Mouse (Mus musculus) heart, adult 11 months (tissue): ENCODE measurements around the gene Sds.
"Not testable (repeated sequence)": the region's sequence is repeated elsewhere in the genome, so short reads cannot be mapped to it uniquely, and the experiment has no call there.

Experiments used
- DNase-seq: peaks from one replicate; pipeline ENCODE4 v3.0.0; 2022

Gene Sds

DNA sequence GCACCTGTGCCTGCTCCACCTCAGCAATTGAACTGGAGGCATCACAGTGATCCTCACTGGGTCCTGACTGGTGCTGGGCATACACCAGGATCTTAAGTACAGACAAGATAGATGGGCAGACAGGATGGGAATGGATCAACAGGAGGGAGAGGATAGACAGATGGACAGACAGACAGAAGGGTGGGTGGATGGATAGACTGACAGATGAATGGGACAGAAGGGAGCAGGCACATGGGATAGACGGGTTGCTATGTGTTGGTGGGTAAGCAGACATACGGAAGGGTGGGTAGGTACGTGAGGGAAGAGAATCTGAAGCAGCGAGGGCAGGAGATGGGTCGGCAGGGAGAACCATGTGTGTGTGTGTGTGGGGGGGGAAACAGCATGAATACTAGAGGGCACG, 17.1 kb downstream of the Sds start:
- DNase-seq = no peak

DNA sequence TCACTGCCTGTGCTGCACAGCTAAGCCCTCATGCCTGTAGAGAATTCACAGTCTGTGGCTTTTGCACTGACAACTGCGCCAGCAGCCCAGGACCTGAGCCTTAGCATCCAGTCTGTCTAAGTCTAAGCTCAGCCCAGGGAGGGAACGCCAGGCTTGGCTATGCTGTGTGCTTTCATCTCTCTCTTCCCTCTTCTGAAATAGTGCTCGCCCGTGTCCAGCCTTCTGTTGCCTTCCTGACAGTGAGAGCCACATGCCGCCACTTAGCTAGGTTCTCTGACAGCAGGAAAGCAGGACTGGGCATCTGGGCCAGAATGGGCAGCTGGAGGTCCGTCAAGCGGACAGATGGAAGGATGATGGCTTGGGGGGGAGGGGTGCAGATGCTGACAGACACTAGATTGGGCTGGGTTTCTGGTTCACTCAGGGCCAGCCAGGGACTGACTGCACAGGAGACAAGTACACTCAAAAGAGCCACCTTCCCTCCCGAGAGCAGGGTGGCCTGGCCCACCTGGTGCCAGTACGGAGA, 17.6 kb downstream of the Sds start:
- no peak for DNase-seq

DNA sequence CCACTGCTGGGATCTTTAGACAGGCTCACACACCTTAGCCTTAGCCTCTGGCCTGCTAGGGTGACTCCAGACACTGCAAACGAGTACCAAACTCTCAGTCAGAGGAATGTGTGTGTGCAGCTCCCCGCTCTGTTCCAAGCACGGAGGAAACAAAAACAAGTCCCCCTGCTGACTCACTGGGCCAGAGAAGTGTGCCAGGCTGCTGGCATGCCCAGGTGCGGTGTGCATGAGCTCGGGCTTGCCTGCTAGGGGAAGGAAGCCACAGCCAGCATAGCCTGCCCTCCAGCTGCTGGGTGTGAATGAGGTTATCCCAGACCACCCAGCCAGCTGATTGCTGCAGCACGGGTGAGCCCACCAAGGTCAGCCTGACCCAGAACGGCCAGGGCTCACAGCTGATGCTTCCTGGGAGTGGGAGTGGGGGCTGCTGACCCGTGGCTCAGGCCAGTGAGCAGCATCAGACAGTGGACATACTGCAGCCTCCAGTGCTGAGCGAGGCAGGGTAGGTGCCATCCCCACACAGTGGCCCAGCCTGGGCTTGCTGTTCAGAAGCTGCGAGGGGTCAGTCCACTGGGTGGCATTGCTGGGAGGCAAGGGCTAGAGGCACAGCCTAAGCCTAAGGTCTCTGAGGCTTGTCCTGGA, 18.9 kb downstream of the Sds start:
- DNase-seq = peak; percentile 95

DNA sequence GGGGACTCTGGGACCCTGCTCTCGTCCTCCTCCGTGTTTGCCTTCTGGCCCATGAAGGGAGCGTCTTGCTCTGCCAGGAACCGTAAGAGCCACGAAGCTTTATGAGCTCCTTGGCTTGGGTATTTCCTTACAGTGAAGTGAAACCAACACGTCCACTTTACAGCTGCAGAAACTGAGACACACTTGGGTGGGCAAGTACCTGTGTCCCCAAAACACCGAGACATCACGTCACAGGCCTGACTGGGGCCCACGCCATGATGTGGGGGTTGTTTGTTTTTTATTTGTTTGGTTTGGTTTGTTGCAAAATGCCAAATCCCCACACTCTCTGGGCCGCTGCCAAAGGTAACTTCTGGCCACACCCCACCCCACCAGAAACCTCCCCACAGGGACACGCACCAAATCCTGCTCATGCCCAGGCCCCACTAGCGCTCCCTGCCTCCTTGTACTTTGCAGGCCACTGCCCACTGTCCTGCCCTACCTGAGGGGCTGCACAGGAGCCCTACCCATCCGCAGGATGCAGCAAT, 19.4 kb downstream of the Sds start:
- no peak for DNase-seq

DNA sequence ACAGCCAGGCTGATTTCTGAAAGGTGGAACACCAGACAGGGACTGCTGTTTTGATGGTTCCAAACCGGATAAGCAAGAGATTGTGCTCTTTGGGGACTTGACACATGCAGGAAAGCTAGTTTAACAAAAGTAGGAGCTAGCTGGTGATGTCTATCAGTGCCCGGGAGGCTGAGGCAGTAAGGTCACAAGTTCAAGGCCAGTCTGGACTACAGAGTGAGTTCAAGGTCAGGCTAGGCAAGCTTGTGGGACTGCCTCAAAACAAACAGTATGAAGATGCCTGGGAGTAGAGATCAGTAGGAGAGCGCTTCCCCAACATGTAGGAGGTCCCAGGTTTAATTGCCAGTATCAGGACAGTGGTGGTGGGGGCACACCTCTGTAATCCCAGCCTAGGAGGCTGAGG, 20.7 kb downstream of the Sds start:
- no peak for DNase-seq

DNA sequence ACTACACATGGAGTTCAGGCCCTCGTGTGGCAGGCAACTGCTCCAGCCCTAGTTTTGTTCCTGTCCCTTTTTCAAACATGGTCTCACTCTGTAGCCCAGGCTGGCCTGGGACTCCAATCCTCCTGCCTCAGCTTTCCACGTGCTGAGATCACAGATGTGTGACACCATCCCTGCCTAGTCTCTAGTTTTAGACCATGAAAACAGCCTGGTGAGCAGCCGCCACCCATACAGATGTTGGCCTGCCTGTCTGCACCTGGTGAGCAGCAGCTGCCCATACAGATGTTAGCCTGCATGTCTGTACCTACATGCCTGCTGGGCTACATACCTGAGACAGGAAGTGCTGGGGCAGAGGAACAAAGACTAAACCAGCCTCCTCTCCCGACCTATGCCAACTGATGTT, 22.9 kb downstream of the Sds start:
- DNase-seq = no peak

DNA sequence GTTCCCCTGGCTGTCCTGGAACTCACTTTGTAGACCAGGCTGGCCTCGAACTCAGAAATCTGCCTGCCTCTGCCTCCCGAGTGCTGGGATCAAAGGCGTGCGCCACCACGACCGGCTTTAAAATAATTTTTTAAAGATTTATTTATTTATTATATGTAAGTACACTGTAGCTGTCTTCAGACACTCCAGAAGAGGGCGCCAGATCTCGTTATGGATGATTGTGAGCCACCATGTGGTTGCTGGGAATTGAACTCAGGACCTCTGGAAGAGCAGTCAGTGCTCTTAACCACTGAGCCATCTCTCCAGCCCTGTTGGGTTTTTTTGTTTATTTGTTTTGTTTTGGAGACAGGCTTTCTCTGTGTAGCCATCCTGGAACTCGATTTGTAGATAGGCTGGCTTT, 24.3 kb downstream of the Sds start:
- DNase-seq = not testable (repeated sequence)

DNA sequence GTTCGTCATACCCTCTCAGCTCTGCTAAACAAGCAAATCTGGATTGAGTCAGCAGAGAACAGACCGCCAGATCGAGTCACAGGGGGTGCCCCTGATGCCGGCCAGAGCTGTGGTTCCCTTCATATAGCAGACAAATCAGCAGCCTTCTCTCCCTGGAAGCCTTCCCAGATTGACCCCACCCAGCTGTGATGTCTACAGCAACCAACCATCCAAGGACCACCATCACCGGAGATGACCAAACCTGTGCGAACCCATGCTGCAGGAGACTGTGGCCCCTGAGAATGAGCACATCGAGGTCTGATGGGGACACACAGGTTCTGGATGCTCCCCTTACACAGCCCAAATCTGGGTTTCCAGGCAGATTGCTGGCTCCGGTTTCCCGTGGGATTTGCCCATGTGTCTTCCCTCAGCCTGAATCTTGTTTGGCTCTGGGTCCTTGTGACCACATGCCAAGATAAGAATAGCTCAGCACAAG, 25.9 kb downstream of the Sds start:
- peak; percentile 93 for DNase-seq

DNA sequence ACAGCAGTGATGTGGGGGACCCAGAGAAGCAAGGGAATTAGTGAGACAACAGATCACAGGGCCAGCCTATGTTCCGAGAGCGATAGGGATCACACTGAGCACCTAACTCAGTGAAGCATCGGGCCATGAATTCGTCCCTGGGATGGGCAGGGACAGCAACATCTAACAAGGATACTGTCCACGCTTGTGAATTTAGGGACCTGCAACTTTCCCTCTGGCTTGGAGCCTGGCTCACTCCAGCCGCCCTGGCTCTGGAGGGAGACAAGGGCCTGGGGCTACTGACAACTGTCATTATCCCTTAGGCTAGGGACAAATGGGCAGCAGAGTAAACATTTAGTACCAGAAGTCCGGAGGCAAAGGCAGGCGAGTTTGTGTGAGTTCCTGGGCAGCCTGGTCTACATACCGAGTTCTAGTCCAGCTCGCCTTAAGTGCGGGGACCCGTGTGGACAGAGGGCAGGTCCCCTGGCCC, 26.4 kb downstream of the Sds start:
- DNase-seq = no peak

DNA sequence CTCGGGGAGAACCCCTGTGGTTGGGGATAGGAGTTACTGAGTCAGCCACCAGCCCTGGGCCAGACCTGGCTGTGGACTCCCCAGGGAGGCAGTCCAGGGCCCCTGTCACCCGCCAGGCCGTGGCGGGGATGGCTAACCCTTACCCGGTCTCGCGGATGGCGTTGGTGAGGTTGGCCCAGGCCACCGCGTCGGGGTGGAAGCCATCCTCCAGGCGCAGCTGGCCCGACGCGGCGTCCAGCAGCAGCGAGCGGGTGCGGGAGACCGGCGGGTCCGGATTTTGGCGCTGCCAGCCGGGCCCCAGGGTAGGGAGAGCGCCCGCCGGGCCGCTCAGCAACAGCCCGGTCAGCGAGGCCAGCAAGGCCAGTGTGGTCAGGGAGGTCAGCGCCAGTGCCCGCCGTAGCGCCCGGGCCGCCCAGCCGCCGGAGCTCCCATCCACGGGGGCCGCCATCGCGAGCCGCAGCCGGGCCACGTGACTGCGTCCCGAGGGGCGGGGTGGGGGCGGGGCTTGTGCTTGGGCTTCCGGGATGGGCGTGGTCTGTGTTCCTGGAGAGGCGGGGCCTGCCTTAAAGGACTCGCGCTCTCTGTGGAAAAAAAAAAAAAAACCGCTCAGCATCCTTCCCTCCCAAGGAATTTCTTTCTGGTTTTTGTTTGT, 26.9 kb downstream of the Sds start, which contains the start of gene Plbd2:
Gene Plbd2 (minus strand): TSS at position 482 of the 652 bp plus-strand sequence.
- peak; percentile 98 for DNase-seq

DNA sequence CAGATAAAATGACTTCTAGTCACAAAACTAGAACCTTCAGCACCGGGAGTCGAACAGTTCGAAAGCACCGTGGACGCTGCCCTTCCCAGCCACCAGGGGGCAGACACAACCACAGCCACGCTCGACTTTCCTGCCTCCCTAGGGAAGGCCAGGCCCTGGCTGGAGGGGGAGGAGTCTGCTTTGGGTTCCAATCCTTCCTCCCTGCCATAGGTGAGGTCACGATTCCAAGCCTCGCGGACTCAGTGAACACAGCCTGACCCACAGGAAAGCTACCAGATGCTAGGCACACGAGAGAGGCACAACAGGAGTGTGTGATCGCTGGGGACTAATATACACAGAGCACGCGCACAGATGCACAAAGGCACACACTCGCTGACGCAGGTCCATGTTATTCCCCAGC, 29.0 kb downstream of the Sds start:
- peak; percentile 98 for DNase-seq

DNA sequence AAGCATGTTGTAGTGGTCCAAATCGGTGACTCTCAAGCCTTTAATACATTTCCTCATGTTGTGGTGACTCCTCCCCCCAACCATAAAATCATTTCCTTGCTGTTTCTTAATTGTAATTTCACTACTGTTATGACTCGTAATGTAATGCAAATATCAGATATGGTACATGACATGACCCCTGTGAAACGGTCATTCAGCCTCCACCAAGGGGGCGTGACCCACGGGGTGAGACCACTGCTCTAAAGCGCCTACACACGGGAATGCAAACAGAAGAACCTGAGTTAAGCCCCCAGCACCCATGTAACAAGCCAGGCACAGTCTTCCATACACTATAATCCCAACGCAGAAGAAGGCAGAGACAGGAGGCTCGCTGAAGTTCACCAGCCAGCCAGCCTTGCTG, 29.5 kb downstream of the Sds start:
- peak; percentile 92 for DNase-seq

DNA sequence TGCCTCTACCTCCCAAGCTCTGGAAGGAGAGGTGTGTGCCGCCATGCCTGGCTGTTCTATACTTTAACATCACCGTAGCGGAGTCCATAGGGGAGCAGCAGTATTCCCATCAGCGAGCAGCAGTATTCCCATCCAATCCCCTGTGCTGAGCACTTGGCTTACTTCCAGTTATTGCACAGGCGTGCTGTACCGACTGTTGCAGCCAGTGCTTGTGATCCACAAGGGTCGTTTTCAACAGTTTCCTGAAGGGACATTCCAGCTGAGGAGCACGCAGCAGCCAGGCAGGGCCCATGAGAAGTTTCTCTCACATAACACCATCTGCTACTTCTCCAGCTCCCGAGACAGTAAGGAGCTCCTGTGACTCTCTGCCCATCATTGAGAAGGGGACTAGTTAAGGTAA, 30.2 kb downstream of the Sds start:
- peak; percentile 84 for DNase-seq

DNA sequence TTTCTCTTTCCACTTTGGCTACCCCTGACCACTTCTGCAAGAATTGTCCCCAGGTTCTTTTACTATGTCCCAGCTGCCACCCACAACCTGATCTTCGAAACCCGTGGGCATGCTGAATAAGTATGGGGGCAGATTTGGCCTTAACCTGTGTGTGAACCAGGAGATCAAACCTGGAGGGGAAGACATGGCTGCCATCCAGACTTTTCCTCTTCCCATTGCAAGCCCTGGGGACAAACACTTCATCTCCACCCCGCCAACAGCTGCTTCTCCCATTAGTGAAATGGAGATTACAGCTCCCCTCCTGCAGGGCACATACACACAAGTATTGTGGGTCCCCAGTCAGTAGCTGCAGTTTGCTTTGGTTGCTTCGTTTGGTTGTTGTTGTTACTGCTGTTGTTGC, 31.0 kb downstream of the Sds start:
- peak; percentile 95 for DNase-seq

DNA sequence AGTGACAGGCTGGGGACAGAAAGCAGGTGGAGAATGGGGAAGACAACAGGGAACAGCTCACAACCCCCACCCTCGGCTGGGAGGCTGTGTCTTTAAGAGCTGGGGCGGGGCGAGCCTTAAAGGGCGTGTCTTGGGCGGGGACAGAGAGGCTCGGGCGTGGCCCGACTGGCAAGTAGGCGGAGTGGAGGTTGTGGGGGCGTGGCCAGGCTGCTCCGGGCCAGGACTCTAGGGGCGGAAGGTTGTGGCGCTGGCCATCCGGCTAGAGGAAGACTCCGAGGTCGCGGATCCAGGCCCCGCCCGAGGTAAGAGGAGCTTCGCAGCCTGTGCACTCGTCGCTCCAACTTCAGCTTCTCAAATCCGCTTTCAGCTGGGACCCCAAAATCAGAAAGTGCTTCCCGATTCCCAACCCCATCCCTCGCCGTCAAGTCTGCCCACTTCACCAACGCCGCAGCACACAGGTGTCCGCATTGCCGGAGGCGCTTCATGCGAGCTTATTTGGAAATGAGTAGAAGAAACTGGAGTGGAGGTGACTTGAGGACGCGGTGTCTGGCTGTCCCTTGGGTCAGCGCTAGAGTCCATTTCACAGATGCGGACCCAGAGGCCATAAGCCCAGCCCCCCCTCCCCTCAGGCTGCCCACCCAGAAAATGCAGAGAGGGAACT, 34.8 kb downstream of the Sds start, which contains the start of gene Slc8b1:
Gene Slc8b1 (plus strand): TSS at position 187 of the 661 bp plus-strand sequence.
- peak; percentile 99 for DNase-seq

DNA sequence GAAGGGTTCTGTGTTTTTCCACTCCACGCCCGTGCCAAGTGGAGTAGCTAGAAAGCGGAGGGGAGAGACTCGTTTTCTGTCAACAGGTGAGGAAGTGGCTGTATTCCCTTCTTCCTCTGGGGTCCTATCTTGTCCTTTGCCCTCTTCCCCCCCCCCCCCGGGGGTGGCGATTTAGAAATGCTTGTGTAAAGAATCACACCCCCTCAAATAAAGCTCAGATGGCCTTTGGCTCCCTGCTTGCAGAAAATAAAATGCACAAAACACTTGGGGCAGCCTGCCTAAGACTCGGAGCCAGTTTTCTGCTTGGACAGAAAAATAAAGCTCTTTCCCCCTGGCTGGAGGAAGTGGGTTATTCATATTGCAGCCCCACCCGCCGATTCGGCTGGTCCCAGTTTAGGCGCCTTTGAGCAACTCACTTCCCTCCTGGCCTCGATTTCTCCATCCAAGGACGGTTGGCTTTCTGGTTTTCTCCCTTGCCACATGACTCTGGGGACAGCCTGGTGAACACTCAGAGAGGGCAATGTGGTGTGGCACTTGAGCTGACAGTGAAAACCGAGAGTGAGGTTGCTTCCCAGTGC, 35.4 kb downstream of the Sds start:
- DNase-seq = peak; percentile 97

DNA sequence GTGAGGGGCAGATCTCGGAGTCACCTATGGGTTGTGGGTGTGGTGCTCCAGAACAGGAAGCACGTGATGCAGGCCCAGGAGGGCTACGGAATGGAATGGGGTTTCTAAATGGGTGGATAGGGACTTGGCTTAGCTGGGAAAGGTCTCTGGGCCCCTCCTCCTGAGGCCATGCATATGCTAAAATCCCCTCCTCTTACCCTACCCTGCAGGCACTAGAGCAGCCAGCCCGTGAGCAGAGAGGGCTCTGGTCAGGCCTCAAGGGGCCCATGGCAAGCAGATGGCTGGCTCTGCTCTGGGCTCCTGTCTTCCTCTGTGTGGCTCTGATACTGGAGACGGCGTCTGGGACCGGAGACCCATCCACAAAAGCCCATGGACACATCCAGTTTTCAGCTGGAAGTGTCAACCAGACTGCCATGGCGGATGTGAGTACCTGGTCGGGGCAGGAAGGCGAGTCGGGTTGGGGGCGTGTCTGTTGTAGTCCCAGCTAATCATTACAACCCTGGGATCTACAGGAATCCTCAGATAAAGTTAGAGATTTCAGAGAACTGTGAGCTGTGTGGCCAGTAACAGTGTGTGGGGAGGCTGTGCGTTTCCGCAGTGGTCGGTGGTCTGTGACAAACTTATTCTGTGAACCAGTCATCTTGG, 36.7 kb downstream of the Sds start:
- peak; percentile 95 for DNase-seq

DNA sequence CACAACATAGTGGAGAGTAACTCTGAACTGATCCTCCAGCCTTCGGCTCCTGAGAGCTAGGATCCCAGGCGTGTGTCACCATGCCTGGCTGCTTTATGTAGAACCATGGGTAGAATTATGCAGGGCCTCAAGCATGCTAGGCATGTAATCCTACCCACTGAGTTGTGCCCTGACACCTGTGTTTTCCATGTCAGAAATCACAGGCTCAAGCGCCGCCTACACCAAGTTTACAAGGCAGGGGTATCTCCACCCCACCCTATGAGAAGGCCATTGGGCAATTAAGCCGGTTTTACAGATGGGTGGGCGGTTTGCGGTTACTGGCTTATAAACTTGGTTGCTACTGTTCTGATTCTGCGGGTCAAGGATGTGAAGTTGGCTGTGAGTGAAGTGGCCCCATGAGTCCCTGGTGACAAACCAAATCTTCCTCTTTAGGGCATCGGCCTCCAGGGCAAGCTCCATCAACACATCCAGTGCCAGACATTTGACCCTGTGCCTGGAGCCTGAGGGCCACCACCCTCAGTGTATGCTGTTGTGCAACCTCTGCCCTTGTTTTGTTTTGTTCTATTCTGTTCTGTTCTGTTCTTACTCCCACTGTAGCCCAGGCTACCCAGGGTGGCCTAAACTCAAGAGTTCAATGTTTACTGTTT, 37.8 kb downstream of the Sds start:
- no peak for DNase-seq

DNA sequence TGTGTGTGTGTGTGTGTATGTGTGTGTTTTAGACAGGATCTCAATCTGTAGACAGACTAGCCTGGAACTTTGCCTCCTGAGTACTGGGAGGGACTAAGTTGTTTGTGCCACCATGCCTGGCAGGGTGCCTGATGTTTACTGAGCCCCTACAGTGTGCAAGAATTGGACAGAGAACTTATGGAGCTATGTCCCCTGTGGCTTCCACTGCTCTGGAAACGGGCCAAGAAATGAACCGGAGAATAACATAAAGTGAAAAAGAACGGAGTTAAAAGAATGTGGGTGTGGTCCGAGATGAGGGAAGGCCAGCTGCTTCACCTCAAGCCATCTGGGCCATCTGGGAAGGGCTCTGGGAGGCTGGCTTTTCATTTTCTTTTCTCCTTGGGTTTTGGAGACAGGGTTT, 38.4 kb downstream of the Sds start:
- DNase-seq = peak; percentile 96

DNA sequence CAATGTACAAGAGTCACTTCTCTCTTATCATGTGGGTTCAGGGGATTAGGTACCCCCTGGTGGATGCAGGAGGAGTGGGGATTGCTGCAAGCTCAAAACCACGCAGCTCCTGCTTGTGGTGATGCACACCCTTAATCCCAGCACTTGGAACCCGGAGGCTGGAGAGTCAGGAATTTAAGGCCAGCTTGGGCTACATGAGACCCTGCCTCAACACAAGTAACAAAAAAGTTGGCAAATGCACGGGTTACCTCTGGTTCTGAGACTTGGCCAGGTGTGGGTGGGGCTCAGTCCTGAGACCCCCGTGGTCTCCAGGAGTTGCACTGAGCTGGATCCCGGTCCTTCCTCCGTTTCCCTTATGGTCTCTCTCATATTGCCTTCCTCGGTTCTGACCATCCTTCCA, 39.1 kb downstream of the Sds start:
- DNase-seq = peak; percentile 93

DNA sequence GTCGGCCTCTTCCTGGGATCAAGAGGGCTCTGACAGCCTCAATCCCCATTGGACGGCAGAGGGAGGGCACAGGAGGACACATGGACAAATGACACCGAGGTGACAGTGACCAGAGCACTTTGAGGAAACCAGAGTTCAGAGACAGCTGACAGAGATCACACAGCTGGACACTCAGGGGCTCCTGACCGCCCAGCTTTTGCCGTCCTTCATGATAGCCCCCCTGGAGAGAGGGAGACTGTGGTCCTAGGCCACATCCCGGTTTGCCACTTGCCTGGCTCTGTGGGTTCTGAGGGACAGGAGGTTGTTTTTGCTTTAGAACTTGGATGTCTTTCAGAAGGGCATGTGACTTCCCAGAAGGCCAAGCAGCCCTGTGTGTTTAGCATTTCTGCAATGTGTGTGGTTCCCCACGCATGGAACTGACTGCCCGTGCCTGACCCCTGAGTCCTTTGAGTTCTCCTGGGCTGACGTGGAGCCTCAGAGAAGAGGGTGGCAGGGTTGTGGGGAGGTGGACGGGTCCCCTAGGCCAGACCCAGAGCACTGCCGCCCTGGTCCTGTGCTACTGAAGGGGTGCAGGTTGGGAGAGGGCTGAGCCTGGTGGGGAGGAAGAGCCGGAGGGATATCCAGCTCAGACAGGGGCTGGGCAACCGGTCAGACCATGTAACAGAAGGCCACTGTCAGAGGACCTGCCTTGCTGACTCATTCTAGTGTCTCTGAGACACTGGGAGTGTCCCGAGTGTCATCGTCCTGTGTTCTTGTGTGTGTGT, 40.1 kb downstream of the Sds start:
- DNase-seq = peak; percentile 98
